ENCODE assay signal across 21 mouse cellular contexts in the genomic region with DNA sequence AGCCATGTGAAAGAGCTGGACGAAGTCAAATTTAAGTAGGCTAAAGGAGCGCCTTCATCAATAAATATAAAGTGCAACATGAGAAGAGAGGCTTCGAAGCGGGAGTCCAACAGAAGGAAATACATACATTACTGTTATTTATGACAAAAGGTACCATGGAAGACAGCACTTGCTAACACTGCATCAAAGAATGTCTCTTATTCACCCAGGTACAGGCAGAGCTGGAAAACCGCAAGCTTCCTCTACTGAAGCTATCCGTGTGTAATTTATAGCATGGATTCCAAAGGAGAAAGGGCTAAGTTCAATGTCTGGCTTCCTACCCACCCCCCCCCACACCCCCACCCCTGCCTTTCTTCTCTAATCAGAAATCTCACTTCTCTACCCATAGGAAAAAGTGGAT.
"Had no signal": no experiment of that assay in that cellular context is flagged by ENCODE, and none has a peak within 500 bp of the region (broad histone marks: within the 10 kb centered on the region; RNA-seq: fewer than 3 reads in every experiment).

No protein-coding gene starts in this region.

- ATAC-seq: lung, postnatal 0 days; midbrain, embryonic 16.5 days had no signal

- H3K9me3 ChIP-seq: lung, embryonic 15.5 days; megakaryocyte, embryonic 14.5 days; midbrain, embryonic 10.5 days; midbrain, embryonic 12.5 days; neural tube, embryonic 12.5 days had no signal

- H3K36me3 ChIP-seq: lung, embryonic 15.5 days; midbrain, embryonic 10.5 days; midbrain, embryonic 12.5 days; neural tube, embryonic 12.5 days had no signal

- H3K4me2 ChIP-seq: lung, embryonic 15.5 days; midbrain, embryonic 12.5 days; neural tube, embryonic 12.5 days had no signal

- DNase-seq: lung, adult 2 months; lung, postnatal 14 days; lung, postnatal 36 days; midbrain, embryonic 14.5 days; retina, postnatal 1 day; right cerebral cortex, adult 18-20 months; right cerebral cortex, postnatal 25 days; right cerebral cortex, postnatal 4 days; spleen, adult 18-20 months; thymus, adult 18-20 months; thymus, postnatal 14 days; thymus, postnatal 36 days had no signal

- H3K9ac ChIP-seq: lung, embryonic 15.5 days; midbrain, embryonic 12.5 days; neural tube, embryonic 12.5 days had no signal

- H3K4me3 ChIP-seq: lung, embryonic 15.5 days; megakaryocyte, embryonic 14.5 days; midbrain, embryonic 10.5 days; midbrain, embryonic 12.5 days; myocyte; neural tube, embryonic 12.5 days had no signal

- H3K27ac ChIP-seq: lung, embryonic 15.5 days; macrophage; midbrain, embryonic 10.5 days; midbrain, embryonic 12.5 days; neural tube, embryonic 12.5 days had no signal

- H3K4me1 ChIP-seq: lung, embryonic 15.5 days; megakaryocyte, embryonic 14.5 days; midbrain, embryonic 10.5 days; midbrain, embryonic 12.5 days; neural tube, embryonic 12.5 days had no signal

- H3K27me3 ChIP-seq: lung, embryonic 15.5 days; megakaryocyte, embryonic 14.5 days; midbrain, embryonic 12.5 days; neural tube, embryonic 12.5 days had no signal
